Mouse (Mus musculus) myocyte (in vitro differentiated cells): ENCODE measurements around the gene Zfp831. TPM values are rescaled to one million over a fixed set of nuclear protein-coding genes. Genes with fewer than 3 reads are reported as not detected.

ENCODE experiments used
- H3K27me3 ChIP-seq: one replicate; pipeline ENCODE4 v1.6.1; 2011; ENCODE audit not compliant: control insufficient read depth, insufficient read depth, insufficient read length
- H3K36me3 ChIP-seq: one replicate; pipeline ENCODE4 v1.6.1; 2011; ENCODE audit not compliant: control insufficient read depth, insufficient read depth
- H3K4me2 ChIP-seq: one replicate; pipeline ENCODE4 v1.6.1; 2011; ENCODE audit warnings: low read depth, control low read depth
- H3K4me3 ChIP-seq: one replicate; pipeline ENCODE4 v1.5.1; 2011; ENCODE audit warnings: mild to moderate bottlenecking, control low read depth, moderate library complexity
- H3K79me2 ChIP-seq: one replicate; pipeline ENCODE4 v1.6.1; 2011; ENCODE audit not compliant: control insufficient read depth, insufficient read depth
- H3ac ChIP-seq: one replicate; pipeline ENCODE4 v1.6.1; 2011; ENCODE audit not compliant: control insufficient read depth, insufficient read length
- CEBPB ChIP-seq: IDR thresholded peaks from 2 replicates; pipeline ENCODE4 v1.6.1; 2011; ENCODE audit warnings: mild to moderate bottlenecking, moderate library complexity; ENCODE audit not compliant: poor library complexity, insufficient read depth, severe bottlenecking
- E2F4 ChIP-seq: IDR thresholded peaks from one replicate; pipeline ENCODE4 v1.6.1; 2011; ENCODE audit warnings: mild to moderate bottlenecking, control low read depth, moderate library complexity; ENCODE audit not compliant: insufficient read depth
- MAX ChIP-seq: IDR thresholded peaks from one replicate; pipeline ENCODE4 v1.6.1; 2011; ENCODE audit warnings: low read depth, mild to moderate bottlenecking, control low read depth
- MYOD1 ChIP-seq, 3 experiments: IDR thresholded peaks; one replicate each; pipeline ENCODE4 v1.6.1; 2011; ENCODE audit warnings: control low read depth in 2 of 3, low read depth in 2 of 3, mild to moderate bottlenecking in 2 of 3, moderate library complexity in 1 of 3; ENCODE audit not compliant: insufficient read length in 2 of 3, control insufficient read depth in 1 of 3
- MYOG ChIP-seq, 3 experiments: IDR thresholded peaks; one replicate each; pipeline ENCODE4 v1.6.1; 2011; ENCODE audit warnings: control low read depth in 2 of 3, low read depth in 2 of 3, mild to moderate bottlenecking in 2 of 3; ENCODE audit not compliant: insufficient read length in 2 of 3, control insufficient read depth in 1 of 3, insufficient read depth in 1 of 3
- POLR2A ChIP-seq: IDR thresholded peaks from one replicate; pipeline ENCODE4 v1.6.1; 2011; ENCODE audit warnings: low read depth, mild to moderate bottlenecking, control low read depth, moderate library complexity; ENCODE audit not compliant: insufficient read length
- POLR2AphosphoS2 ChIP-seq: IDR thresholded peaks from one replicate; pipeline ENCODE4 v1.6.1; 2011; ENCODE audit warnings: low read depth, control low read depth; ENCODE audit not compliant: insufficient read length
- REST ChIP-seq: IDR thresholded peaks from one replicate; pipeline ENCODE4 v1.6.1; 2011; ENCODE audit warnings: mild to moderate bottlenecking, control low read depth, moderate library complexity; ENCODE audit not compliant: insufficient read depth, insufficient read length
- SRF ChIP-seq: IDR thresholded peaks from one replicate; pipeline ENCODE4 v1.6.1; 2011; ENCODE audit warnings: low read depth; ENCODE audit not compliant: control insufficient read depth, insufficient read length
- TCF12 ChIP-seq: IDR thresholded peaks from one replicate; pipeline ENCODE4 v1.6.1; 2011; ENCODE audit warnings: mild to moderate bottlenecking, control low read depth; ENCODE audit not compliant: poor library complexity, insufficient read depth, severe bottlenecking
- TCF3 ChIP-seq: IDR thresholded peaks from one replicate; pipeline ENCODE4 v1.6.1; 2011; ENCODE audit warnings: low read depth, control low read depth; ENCODE audit not compliant: insufficient read length
- USF1 ChIP-seq: IDR thresholded peaks from one replicate; pipeline ENCODE4 v1.6.1; 2011; ENCODE audit warnings: low read depth, mild to moderate bottlenecking, control low read depth, moderate library complexity
- polyA plus RNA-seq: library from polyadenylated mRNA; unstranded; fragments of >200 nt; fragmentation: generic; extraction: Trizol; gene quantifications from one replicate; pipeline ENCODE4 v1.2.1, GENCODE M21; 2012; ENCODE audit warnings: missing spikeins

Zfp831 gene
- not detected for polyA plus RNA-seq

- Histone ChIP-seq H3K27me3 (no peaks in the 10 kb centered on the region), H3K36me3 (no peaks in the 10 kb centered on the region), H3ac (no peak within 1 kb of the TSS), H3K4me2 (no peak within 1 kb of the TSS), H3K4me3 (no peak within 1 kb of the TSS), H3K79me2 (no peaks in the 10 kb centered on the region)
- TF ChIP-seq MAX = no peak
- TF ChIP-seq MYOG (IDR thresholded peaks at IDR 0.05; ENCODE audit: control insufficient read depth in 1 of 3, insufficient read depth in 1 of 3, insufficient read length in 2 of 3, low read depth in 2 of 3) = no peak
- TF ChIP-seq POLR2A = no peak
- no peak for TF ChIP-seq REST
- no peak for TF ChIP-seq TCF12
- no peak for TF ChIP-seq POLR2AphosphoS2
- no peak for TF ChIP-seq USF1
- no peak for TF ChIP-seq CEBPB
- no peak for TF ChIP-seq SRF
- no peak for TF ChIP-seq MYOD1 (IDR thresholded peaks at IDR 0.05; ENCODE audit: control insufficient read depth in 1 of 3, insufficient read length in 2 of 3, low read depth in 2 of 3)
- no peak for TF ChIP-seq TCF3
- TF ChIP-seq E2F4 = no peak
These were observed at the start of gene Zfp831 for GRCm38 (mm10) chr2:174643448-174644144. TSS of gene Zfp831 (plus strand) at chr2:174643534.

GRCm38 (mm10) chr2:174594965-174595364 is 48.4 kb upstream of the Zfp831 start:
- Histone ChIP-seq H3K27me3 (no peaks in the 10 kb centered on the region), H3K4me2 (no peak overlapping the region), H3ac (no peak overlapping the region), H3K36me3 (no peaks in the 10 kb centered on the region), H3K4me3 (no peak overlapping the region), H3K79me2 (no peaks in the 10 kb centered on the region)
- TF ChIP-seq REST (peak; percentile 63), TCF12 (no peak)

GRCm38 (mm10) chr2:174595611-174596010 is 47.7 kb upstream of the Zfp831 start:
- Histone ChIP-seq H3K27me3 (no peaks in the 10 kb centered on the region), H3K79me2 (no peaks in the 10 kb centered on the region), H3K4me3 (no peak overlapping the region), H3K4me2 (no peak overlapping the region), H3K36me3 (no peaks in the 10 kb centered on the region), H3ac (no peak overlapping the region)
- TF ChIP-seq TCF12 = no peak
- TF ChIP-seq SRF = no peak
- no peak for TF ChIP-seq POLR2AphosphoS2
- no peak for TF ChIP-seq REST
- TF ChIP-seq E2F4 = no peak
- no peak for TF ChIP-seq MYOG (IDR thresholded peaks at IDR 0.05; ENCODE audit: control insufficient read depth in 1 of 3, insufficient read depth in 1 of 3, insufficient read length in 2 of 3, low read depth in 2 of 3)
- no peak for TF ChIP-seq USF1
- TF ChIP-seq TCF3 = no peak
- TF ChIP-seq CEBPB = no peak
- TF ChIP-seq MYOD1 (IDR thresholded peaks at IDR 0.05; ENCODE audit: control insufficient read depth in 1 of 3, insufficient read length in 2 of 3, low read depth in 2 of 3) = no peak
- no peak for TF ChIP-seq POLR2A
- TF ChIP-seq MAX = no peak

GRCm38 (mm10) chr2:174596457-174596856 is 46.9 kb upstream of the Zfp831 start:
- Histone ChIP-seq H3K27me3 (no peaks in the 10 kb centered on the region), H3ac (no peak overlapping the region), H3K4me2 (no peak overlapping the region), H3K4me3 (no peak overlapping the region), H3K36me3 (no peaks in the 10 kb centered on the region), H3K79me2 (no peaks in the 10 kb centered on the region)
- no peak for TF ChIP-seq MYOG (IDR thresholded peaks at IDR 0.05; ENCODE audit: control insufficient read depth in 1 of 3, insufficient read depth in 1 of 3, insufficient read length in 2 of 3, low read depth in 2 of 3)
- TF ChIP-seq MAX = no peak

- TF ChIP-seq USF1 (no peak), MYOD1 (IDR thresholded peaks at IDR 0.05; ENCODE audit: control insufficient read depth in 1 of 3, insufficient read length in 2 of 3, low read depth in 2 of 3) (no peak), TCF12 (no peak), MAX (no peak)
- H3K27me3 ChIP-seq = no peaks in the 10 kb centered on the region
- no peak overlapping the region for H3K4me3 ChIP-seq
- no peaks in the 10 kb centered on the region for H3K79me2 ChIP-seq
- H3ac ChIP-seq = no peak overlapping the region
- no peaks in the 10 kb centered on the region for H3K36me3 ChIP-seq
- H3K4me2 ChIP-seq = no peak overlapping the region
These were observed 44.9 kb upstream of the Zfp831 start for GRCm38 (mm10) chr2:174598451-174598850.
